Mouse (Mus musculus) stomach, postnatal 0 days (tissue): ENCODE results near the gene Gm10354.
"Not testable (repeated sequence)": the region's sequence is repeated elsewhere in the genome, so short reads cannot be mapped to it uniquely, and the experiment has no call there.

Source experiments
- CTCF ChIP-seq: IDR thresholded peaks from 2 replicates; pipeline ENCODE4 v1.5.1; 2016; ENCODE audit warnings: antibody characterized with exemption, low read depth, mild to moderate bottlenecking, moderate library complexity
- EP300 ChIP-seq: optimal IDR thresholded peaks from 2 replicates; pipeline ENCODE3; 2016; ENCODE audit warnings: antibody characterized with exemption

DNA sequence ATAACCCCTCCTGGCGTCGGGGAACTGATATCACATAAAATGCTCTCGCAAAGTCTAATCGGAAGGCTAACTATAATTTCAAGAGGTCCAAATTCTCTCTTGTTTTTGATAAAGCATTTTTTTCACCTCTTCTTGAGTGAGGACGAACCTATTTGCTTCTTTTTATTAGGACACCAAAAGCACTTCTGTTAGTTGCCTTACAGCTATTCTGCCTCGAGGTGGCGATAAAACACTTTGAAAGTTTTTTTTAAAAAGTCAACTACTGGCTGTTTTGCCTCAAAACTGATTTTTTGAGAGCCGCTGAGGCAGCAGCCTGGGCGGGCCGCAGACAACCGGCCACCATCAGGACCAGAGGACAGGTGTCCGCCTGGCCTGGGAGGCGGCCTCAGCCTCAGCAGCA is 14.9 kb downstream of the Gm10354 start:
- not testable (repeated sequence) for TF ChIP-seq CTCF, EP300
